Mouse (Mus musculus) ovary, postnatal 10 days (tissue): ENCODE measurements around the gene Celf2.

ENCODE experiments used
- DNase-seq: peaks from one replicate; pipeline ENCODE4 v3.0.0; 2022; ENCODE audit warnings: low spot score

The Celf2 gene

GRCm38 (mm10) chr2:7017384-7018113 lies 491.8 kb downstream of the Celf2 start:
- no peak for DNase-seq

GRCm38 (mm10) chr2:7013126-7013525 lies 496.2 kb downstream of the Celf2 start:
- no peak for DNase-seq

GRCm38 (mm10) chr2:7006816-7007215 lies 502.5 kb downstream of the Celf2 start:
- no peak for DNase-seq

GRCm38 (mm10) chr2:7001967-7002366 lies 507.4 kb downstream of the Celf2 start:
- no peak for DNase-seq

DNA sequence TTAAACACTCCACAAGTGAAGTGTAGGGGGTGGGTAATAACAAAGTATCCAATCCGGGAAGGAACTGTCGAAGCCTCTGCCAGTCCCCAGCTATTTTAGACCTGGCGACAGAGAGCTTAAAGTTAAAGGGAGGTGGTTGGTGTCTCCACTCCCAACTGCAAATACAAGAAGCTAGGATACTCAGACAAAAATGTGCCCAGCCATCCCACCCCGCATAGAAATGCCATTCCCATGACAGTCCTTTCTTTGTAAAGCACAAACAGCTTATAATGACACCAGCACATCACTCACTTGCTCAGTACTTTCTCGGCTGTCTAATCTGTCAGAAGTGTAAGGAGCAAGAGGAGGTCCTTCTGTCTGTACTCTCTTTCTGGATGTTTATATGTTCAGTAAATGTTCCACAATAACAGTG lies 518.3 kb downstream of the Celf2 start:
- DNase-seq: no peak

DNA sequence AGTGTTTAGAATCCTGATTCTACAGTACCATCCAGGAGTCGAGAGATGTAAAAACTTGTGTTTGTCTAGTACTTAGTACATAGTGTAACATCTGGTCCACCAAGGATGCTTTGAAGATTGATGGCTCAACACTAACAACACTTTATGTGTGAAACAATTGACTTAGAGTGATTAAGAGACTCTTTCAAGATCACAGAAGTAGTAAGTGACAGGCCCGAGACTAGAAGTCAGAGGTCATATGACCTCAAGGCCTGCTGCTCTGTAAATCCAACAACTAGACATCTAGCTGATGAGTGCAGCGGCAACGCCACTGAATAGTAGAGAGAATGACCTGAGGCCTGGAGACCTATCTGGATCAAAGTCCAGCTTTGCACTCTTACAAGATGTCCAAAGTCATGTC lies 523.7 kb downstream of the Celf2 start:
- no peak for DNase-seq

- DNase-seq: no peak
Measured at GRCm38 (mm10) chr2:6983902-6984301, 525.5 kb downstream of the Celf2 start.

GRCm38 (mm10) chr2:6976300-6976699 lies 533.1 kb downstream of the Celf2 start:
- DNase-seq: no peak

GRCm38 (mm10) chr2:6969228-6969627 lies 540.1 kb downstream of the Celf2 start:
- DNase-seq: no peak

- DNase-seq: no peak
Measured at GRCm38 (mm10) chr2:6965243-6965642, 544.1 kb downstream of the Celf2 start.

DNA sequence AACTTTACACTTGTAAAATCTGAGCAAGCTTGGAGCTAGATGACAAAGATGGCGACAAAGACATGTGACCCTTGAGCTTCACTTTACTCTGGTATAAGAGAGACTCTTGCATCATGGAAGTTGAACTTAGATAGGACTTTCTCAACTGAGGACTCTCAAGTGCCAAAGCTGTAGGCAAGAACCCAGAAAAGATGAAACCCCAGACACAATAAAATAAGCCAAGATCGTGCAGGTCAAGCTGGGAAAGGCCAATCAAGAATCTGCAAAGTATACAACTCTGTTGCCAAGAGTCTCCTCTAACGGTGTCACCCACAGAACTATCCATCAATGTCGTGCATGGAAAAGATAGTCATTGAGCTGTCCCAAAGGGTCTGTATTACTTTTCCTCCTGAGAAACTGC lies 558.7 kb downstream of the Celf2 start:
- DNase-seq: no peak

DNA sequence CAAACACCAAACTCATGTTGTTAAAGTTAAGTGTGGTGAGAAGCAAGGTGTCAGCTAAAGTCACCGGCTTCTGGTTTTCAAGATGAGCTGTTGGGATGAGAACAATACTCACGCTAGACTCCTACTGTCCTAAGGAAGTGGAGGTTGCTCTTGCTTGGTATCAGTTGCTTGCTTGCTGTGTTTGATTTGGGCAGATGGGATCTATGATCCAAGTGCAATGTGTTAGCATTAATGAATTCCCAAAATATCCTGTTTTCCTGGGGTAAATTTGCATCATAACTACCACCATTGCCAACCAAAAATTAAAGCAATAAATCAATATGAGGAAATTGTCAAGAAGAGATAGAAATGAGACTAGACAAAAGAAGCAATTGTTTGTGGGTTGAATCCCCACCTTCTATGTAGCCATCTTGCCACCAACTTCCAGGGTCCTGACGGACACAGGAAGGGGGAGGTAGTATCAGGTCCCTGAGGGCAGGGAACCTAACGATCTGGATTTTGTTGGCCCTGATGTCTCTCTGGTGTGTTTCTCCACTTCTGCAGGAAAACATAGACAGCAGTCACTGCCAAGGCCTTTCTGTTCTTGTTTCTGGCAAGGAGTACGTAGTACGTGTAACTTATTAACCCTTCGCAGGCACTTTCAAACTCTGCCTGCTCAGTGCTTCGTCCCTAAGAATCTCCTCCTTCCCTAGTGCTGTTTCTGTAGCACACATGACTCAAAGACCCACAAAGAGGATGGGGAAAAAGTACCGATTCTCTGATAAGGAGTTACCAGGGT lies 563.5 kb downstream of the Celf2 start:
- no peak for DNase-seq

DNA sequence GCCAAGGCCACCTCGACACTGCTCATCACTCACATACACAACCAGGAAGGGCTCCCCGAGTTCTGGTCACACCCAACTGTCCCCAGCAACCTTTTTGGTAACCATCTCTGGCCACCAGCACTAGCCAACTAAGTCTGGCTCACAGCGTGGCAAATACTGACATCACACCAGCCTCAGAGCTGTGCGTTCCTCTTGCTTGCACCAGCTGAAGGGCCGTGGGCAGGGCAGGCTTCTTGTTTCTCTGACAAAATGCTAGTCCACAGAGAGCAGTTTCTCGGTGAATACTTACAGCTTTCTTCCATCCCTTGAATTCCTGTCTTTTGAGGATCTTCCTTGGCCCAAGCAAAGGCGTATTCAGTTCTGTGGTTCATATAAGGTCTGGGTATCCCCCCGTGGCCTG lies 565.7 kb downstream of the Celf2 start:
- no peak for DNase-seq

DNA sequence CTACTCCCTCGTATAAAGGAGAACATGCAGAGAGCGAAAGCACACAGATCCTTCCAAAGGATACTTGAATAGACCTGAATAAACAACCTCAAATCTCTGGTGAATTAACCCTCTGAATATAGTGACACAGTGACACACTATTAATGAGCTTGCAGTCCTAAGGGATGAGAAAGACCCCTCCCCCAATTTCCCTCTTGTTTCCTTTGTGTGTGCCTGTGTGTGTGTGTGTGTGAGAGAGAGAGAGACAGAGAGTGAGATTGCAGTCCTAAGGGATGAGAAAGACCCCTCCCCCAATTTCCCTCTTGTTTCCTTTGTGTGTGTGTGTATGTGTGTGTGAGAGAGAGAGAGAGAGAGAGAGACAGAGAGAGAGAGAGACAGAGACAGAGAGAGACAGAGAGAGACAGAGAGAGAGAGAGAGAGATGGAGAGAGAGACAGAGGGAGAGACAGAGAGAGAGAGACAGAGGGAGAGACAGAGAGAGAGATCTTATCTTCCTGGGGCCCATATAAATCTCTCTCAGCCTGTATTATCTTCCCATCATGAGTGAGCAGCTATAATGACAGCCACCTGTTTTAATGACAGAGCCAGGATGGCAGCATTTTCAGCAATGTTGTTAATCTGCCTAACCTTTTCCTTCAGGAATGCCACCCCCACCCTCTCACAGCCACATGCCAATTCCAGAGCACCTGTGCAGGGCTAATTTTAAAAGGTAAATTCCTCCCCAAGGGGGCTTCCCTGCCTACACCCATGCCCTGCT lies 566.5 kb downstream of the Celf2 start:
- no peak for DNase-seq

GRCm38 (mm10) chr2:6939143-6939542 lies 570.2 kb downstream of the Celf2 start:
- DNase-seq: no peak

DNA sequence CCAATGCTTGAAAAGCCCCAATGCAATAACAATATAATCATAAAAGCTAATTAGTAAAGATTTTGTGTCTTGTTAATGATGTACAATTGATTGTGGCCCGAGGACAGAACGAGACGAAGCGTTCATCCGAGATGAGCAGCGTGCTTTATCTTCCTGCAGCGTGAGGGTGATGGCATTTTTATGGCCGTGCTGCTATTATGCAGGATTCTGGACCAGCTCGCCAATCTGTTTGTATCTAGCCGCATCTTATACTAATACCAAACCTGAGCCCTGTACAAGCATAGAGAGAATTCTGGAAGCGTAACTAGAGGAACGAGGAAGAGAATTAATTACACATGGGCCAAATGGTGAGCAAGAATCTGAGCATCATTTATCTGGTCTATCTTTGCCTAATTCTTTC lies 576.2 kb downstream of the Celf2 start:
- no peak for DNase-seq

DNA sequence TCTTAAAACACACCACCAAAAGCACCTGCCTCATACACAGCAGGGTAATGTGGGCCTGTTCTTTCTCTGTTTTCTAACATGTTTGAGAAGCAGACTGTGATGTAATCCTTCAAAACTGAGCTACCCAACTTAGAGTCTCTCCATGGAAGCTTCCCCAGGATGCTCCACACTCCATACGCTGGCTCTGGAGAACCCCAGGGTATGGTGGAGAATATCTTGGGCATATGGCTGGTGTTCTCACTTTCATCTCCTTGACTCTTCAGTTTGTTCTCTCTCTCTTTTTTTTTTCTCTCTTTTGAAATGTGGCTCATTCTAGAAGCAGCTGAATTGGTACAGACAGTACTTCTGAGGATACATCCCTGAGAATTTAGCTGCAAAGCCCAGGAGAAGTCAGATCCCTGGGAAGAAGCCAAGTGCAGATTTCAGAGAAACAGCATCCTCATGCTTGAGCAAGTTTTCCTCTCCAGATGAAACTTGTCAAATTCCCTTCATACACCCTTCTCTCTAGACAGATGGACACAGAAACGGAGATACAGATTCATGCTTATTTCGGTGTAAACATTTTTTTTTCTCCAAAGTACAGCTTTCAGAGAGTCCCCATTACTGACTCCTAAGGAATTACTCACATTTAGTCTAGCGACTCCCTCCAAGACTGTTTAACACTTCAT lies 581.5 kb downstream of the Celf2 start:
- no peak for DNase-seq

DNA sequence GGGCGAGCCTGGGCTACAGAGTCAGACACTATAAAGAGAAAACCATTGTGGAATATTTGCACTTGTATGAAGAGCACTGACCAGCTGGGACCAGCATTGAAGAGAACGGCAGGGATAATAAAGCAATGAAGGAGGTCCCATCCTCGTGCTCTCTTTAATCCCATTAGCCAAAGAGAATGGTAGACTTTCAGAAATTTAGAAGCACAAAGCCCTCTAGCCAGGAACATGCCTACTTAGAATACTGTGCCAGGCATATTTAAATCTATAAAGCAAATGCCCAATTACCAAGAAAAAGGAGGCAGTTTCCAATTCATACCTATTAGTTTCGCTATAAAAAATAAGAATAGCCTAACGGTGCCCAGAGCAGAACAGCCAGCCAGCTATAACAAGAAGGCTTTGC lies 583.9 kb downstream of the Celf2 start:
- no peak for DNase-seq

GRCm38 (mm10) chr2:6923738-6924474 lies 585.5 kb downstream of the Celf2 start:
- no peak for DNase-seq

- no peak for DNase-seq
Measured at GRCm38 (mm10) chr2:6915386-6915785, 594.0 kb downstream of the Celf2 start.

- DNase-seq: no peak
Measured at GRCm38 (mm10) chr2:6913315-6913714, 596.0 kb downstream of the Celf2 start.

DNA sequence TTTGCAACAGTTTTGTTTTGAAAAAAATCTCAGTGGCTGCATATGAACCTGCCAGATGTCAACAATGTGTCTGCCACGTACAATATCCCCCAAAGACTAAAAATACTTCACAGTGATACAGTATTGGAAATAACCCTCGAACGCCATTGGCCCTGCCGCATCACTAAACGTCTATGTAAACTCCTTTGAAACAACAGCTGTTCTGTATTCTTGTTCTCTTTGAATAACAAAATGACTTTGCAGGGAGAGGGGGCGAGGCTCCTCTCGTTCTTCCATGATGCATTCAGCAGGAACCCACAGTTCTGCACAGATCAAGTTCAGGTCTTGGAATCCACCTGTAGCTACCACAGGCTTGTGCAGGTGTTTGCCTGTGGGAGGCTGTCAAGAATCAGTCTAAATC lies 597.4 kb downstream of the Celf2 start:
- DNase-seq: no peak
